Mouse (Mus musculus): ENCODE measurements around the gene Ccdc14.

- TF ChIP-seq CTCF (IDR thresholded peaks at IDR 0.05; ENCODE audit: control insufficient read depth, insufficient read depth, insufficient replicate concordance, low read depth, low read length) = no peak
- TF ChIP-seq POLR2A (IDR thresholded peaks at IDR 0.05; ENCODE audit: control insufficient read depth, low read depth, low read length) = no peak
Observed at GRCm38 (mm10) chr16:34756991-34757390, 66.6 kb downstream of the Ccdc14 start.

All from testis, adult 2 months (tissue).